Mouse (Mus musculus) G1E (cell line): ENCODE results near the gene Ccr2.

ENCODE experiments used
- CTCF ChIP-seq: IDR thresholded peaks from 2 replicates; pipeline ENCODE4 v1.5.1; 2012; ENCODE audit warnings: low read depth, low read length, inconsistent platforms, mixed read lengths
- GATA1 ChIP-seq: IDR thresholded peaks from 2 replicates; pipeline ENCODE4 v1.6.1; 2012; ENCODE audit warnings: borderline replicate concordance, low read length, inconsistent platforms, mixed read lengths
- GATA2 ChIP-seq: IDR thresholded peaks from 2 replicates; pipeline ENCODE4 v1.6.1; 2012; ENCODE audit warnings: low read depth, low read length, inconsistent platforms, borderline replicate concordance

DNA sequence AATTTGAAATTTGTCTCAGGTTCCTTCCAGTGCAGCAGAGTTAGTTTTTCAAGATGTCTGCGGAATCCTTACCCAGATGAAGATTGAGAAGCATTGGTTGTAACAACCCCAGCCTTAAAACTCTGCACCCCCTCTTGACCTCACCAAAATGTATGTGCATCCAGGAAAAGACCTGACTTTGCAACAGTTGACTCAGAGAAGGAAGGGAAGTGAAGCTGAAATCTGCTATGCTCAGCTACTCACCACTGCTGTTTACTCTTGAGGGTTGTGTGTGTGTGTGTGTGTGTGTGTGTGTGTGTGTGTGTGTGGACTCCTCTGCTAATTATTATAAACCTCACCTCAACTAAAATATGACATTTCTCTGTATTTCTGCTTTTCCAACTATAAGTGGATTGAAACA is 30.2 kb upstream of the Ccr2 start:
- no peak for TF ChIP-seq CTCF
- no peak for TF ChIP-seq GATA1
- no peak for TF ChIP-seq GATA2
